Mouse (Mus musculus) testis, adult 2 months (tissue): Measurements from ENCODE around the gene Rnf5. TPM values are rescaled to one million over a fixed set of nuclear protein-coding genes. Genes with fewer than 3 reads are reported as not detected.

Experiments
- H3K27ac ChIP-seq: fragments of 200-500 bp; 2 replicates; pipeline ENCODE4 v1.5.1; 2012; ENCODE audit warnings: low read depth, low read length; ENCODE audit not compliant: control insufficient read depth, insufficient read depth
- H3K27me3 ChIP-seq: fragments of 200-500 bp; 2 replicates; pipeline ENCODE4 v1.6.1; 2012; ENCODE audit warnings: mild to moderate bottlenecking, low read length, moderate library complexity; ENCODE audit not compliant: control insufficient read depth, insufficient read depth
- H3K36me3 ChIP-seq: fragments of 200-500 bp; 2 replicates; pipeline ENCODE4 v1.6.1; 2012; ENCODE audit warnings: mild to moderate bottlenecking, low read length; ENCODE audit not compliant: control insufficient read depth, insufficient read depth
- H3K4me1 ChIP-seq: fragments of 200-500 bp; 2 replicates; pipeline ENCODE4 v1.6.1; 2012; ENCODE audit warnings: low read length; ENCODE audit not compliant: control insufficient read depth, insufficient read depth
- H3K4me3 ChIP-seq: fragments of 200-500 bp; 2 replicates; pipeline ENCODE4 v1.5.1; 2012; ENCODE audit warnings: low read depth, mild to moderate bottlenecking, low read length, moderate library complexity, mixed read lengths; ENCODE audit not compliant: control insufficient read depth
- CTCF ChIP-seq: fragments of 200-500 bp; IDR thresholded peaks from 2 replicates; pipeline ENCODE4 v1.5.1; 2012; ENCODE audit warnings: low read depth, mild to moderate bottlenecking, inconsistent platforms, low read length, moderate library complexity; ENCODE audit not compliant: control insufficient read depth, insufficient read depth, insufficient replicate concordance
- POLR2A ChIP-seq: fragments of 200-500 bp; IDR thresholded peaks from 2 replicates; pipeline ENCODE4 v1.6.1; 2012; ENCODE audit warnings: low read depth, mild to moderate bottlenecking, inconsistent platforms, low read length, moderate library complexity; ENCODE audit not compliant: control insufficient read depth
- polyA plus RNA-seq: library from polyadenylated mRNA; depleted of rRNA; stranded (reverse); fragments of >200 nt; gene quantifications from 2 replicates; pipeline ENCODE4 v1.2.3, GENCODE M21; 2012; rRNA removed

Gene Rnf5
- polyA plus RNA-seq, 1 experiment: 63.4 TPM

DNA sequence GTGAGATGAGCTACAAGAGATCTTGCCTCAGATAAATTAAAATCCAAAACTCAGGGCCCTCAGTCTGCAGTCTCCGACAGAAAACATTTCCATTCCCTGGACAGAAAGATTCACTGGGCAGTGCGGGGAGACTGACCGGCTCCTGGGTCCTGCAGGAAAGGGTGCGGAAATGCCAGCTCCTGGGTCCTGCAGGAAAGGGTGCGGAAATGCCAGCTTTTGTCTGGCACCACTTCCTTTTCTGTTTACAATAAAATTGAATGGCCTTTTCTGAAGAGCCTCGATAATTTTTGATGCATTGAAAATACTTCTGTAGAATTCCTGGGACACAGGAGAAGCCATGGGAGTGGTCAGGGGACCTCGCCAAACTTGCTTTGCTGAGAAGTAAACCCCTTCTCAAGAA lies 44.4 kb downstream of the Rnf5 start:
- no peaks in the 10 kb centered on the region for H3K36me3 ChIP-seq
- no peak overlapping the region for H3K4me3 ChIP-seq
- H3K27ac ChIP-seq: no peak overlapping the region
- H3K4me1 ChIP-seq: peaks cover 7% of the 10 kb centered on the region
- TF ChIP-seq CTCF: no peak
- no peak for TF ChIP-seq POLR2A
- H3K27me3 ChIP-seq: no peaks in the 10 kb centered on the region

DNA sequence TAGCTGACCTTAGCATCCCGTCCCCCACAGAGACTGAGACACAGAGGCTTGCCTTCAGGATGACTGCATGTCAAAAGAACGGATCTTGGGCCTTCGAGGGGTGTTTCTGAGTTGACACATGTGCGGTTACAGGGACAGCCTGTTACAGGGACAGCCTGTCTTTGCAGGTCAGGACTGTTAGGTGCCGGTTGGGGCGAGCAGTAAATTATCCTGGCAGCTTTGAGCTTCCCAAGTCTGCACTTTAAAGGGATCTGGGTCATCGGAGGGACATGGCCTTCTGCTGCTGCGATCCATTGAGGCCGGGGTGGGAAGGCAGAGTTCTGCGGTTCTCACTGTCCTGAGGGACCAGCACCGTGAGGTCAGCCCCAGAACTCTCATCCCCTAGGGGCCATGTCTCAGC lies 46.1 kb downstream of the Rnf5 start:
- H3K27me3 ChIP-seq: no peaks in the 10 kb centered on the region
- H3K4me1 ChIP-seq: peaks cover 4% of the 10 kb centered on the region
- TF ChIP-seq CTCF: no peak
- TF ChIP-seq POLR2A: no peak
- H3K36me3 ChIP-seq: no peaks in the 10 kb centered on the region
- H3K27ac ChIP-seq: no peak overlapping the region
- no peak overlapping the region for H3K4me3 ChIP-seq

- Histone ChIP-seq H3K27ac (no peak overlapping the region), H3K4me3 (no peak overlapping the region), H3K36me3 (no peaks in the 10 kb centered on the region), H3K4me1 (peaks cover 3% of the 10 kb centered on the region), H3K27me3 (no peaks in the 10 kb centered on the region)
- TF ChIP-seq POLR2A (no peak), CTCF (no peak)
These were observed 47.1 kb downstream of the Rnf5 start for GRCm38 (mm10) chr17:34556406-34556805.

GRCm38 (mm10) chr17:34555483-34555882 lies 48.0 kb downstream of the Rnf5 start:
- Histone ChIP-seq H3K27ac (no peak overlapping the region), H3K4me1 (peaks cover 1% of the 10 kb centered on the region; the same call in 1 of the 2 replicates), H3K27me3 (no peaks in the 10 kb centered on the region), H3K4me3 (no peak overlapping the region), H3K36me3 (no peaks in the 10 kb centered on the region)
- no peak for TF ChIP-seq POLR2A
- peak; percentile 93; the same call in 1 of the 2 replicates for TF ChIP-seq CTCF

Other genes starting within 250 kb of the Rnf5 start
- gene Btnl2, start 248.9 kb downstream of the Rnf5 start, polyA plus RNA-seq: 0.16 and 0.21 TPM in 2 replicates
- gene Btnl1, start 226.6 kb downstream of the Rnf5 start, polyA plus RNA-seq: 0.14 and 0.15 TPM in 2 replicates
- gene BC051142, start 204.9 kb downstream of the Rnf5 start, polyA plus RNA-seq: 883 and 1,115 TPM in 2 replicates
- 0.09 TPM in 1 of 2 replicates, not detected in the other for gene Btnl4, start 126.4 kb downstream of the Rnf5 start, polyA plus RNA-seq
- gene Btnl6, start 86.3 kb downstream of the Rnf5 start, polyA plus RNA-seq: not detected in 2 replicates
- gene Notch4, start 39.4 kb downstream of the Rnf5 start, polyA plus RNA-seq: 7.2 and 12.3 TPM in 2 replicates
- 1.7 and 1.9 TPM in 2 replicates for gene Gpsm3, start 13.9 kb downstream of the Rnf5 start, polyA plus RNA-seq
- gene Pbx2, start 12.4 kb downstream of the Rnf5 start, polyA plus RNA-seq: 9.6 and 11.2 TPM in 2 replicates
- gene Ager, start 5.8 kb downstream of the Rnf5 start, polyA plus RNA-seq: 0.43 and 0.66 TPM in 2 replicates
- 891 and 908 TPM in 2 replicates for gene Agpat1, start 572 bp upstream of the Rnf5 start, polyA plus RNA-seq
- 0.53 and 0.54 TPM in 2 replicates for gene Egfl8, start 12.3 kb upstream of the Rnf5 start, polyA plus RNA-seq
- 15.9 and 20.2 TPM in 2 replicates for gene Ppt2, start 24.8 kb upstream of the Rnf5 start, polyA plus RNA-seq
- gene Prrt1, start 25.8 kb upstream of the Rnf5 start, polyA plus RNA-seq: 1.5 and 1.6 TPM in 2 replicates
- 156 and 172 TPM in 2 replicates for gene Fkbpl, start 41.1 kb upstream of the Rnf5 start, polyA plus RNA-seq
- 27.9 and 28.4 TPM in 2 replicates for gene Atf6b, start 43.5 kb upstream of the Rnf5 start, polyA plus RNA-seq
- 0.77 and 1.9 TPM in 2 replicates for gene Tnxb, start 66.8 kb upstream of the Rnf5 start, polyA plus RNA-seq
- 15.0 and 17.6 TPM in 2 replicates for gene C4b, start 140.2 kb upstream of the Rnf5 start, polyA plus RNA-seq
- gene Cyp21a1, start 200.9 kb upstream of the Rnf5 start, polyA plus RNA-seq: 1.1 and 1.4 TPM in 2 replicates
- 41.3 and 46.3 TPM in 2 replicates for gene Stk19, start 233.3 kb upstream of the Rnf5 start, polyA plus RNA-seq
- 51.3 and 61.0 TPM in 2 replicates for gene Dxo, start 233.3 kb upstream of the Rnf5 start, polyA plus RNA-seq
- 137 and 142 TPM in 2 replicates for gene Skiv2l, start 246.5 kb upstream of the Rnf5 start, polyA plus RNA-seq
- gene Nelfe, start 246.7 kb upstream of the Rnf5 start, polyA plus RNA-seq: 173 and 180 TPM in 2 replicates